Mouse (Mus musculus): ENCODE data around the gene Hdhd5. TPM values are rescaled to one million over a fixed set of nuclear protein-coding genes. Genes with fewer than 3 reads are reported as not detected.

Gene Hdhd5
- total RNA-seq, 2 experiments from 2014 or later: 27.7 to 30.5 TPM

GRCm38 (mm10) chr6:120485038-120485437 lies 46.1 kb downstream of the Hdhd5 start:
- DNase-seq (ENCODE audit: low spot score in 2 of 2): no peak

GRCm38 (mm10) chr6:120483211-120483626 lies 47.9 kb downstream of the Hdhd5 start:
- DNase-seq (ENCODE audit: low spot score in 2 of 2): peak in 1 of 2 experiments; percentile 68

- no peak for DNase-seq (ENCODE audit: low spot score in 2 of 2)
Observed at GRCm38 (mm10) chr6:120482756-120483155, 48.4 kb downstream of the Hdhd5 start.

DNA sequence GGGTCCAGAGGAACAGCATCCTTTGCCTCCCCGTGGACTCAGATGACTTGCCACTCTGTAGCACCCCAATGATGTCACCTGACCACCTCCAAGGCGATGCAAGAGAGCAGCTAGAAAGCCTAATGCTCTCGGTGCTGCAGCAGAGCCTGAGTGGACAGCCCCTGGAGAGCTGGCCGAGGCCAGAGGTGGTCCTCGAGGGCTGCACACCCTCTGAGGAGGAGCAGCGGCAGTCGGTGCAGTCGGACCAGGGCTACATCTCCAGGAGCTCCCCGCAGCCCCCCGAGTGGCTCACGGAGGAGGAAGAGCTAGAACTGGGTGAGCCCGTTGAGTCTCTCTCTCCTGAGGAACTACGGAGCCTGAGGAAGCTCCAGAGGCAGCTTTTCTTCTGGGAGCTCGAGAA lies 49.1 kb downstream of the Hdhd5 start:
- DNase-seq (ENCODE audit: low spot score in 2 of 2): no peak

DNA sequence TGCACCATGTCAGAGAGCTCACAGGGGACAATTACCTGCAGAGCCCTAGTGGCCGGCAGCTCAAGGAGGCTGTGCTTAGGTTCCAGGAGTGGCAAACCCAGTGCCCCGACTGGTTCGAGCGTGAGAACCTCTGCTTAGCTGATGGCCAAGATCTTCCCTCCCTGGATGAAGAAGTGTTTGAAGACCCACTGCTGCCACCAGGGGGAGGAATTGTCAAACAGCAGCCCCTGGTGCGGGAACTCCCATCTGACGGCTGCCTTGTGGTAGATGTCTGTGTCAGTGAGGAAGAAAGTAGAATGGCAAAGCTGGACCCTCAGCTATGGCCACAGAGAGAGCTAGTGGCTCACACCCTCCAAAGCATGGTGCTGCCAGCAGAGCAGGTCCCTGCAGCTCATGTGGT lies 49.6 kb downstream of the Hdhd5 start:
- DNase-seq (ENCODE audit: low spot score in 2 of 2): no peak

DNA sequence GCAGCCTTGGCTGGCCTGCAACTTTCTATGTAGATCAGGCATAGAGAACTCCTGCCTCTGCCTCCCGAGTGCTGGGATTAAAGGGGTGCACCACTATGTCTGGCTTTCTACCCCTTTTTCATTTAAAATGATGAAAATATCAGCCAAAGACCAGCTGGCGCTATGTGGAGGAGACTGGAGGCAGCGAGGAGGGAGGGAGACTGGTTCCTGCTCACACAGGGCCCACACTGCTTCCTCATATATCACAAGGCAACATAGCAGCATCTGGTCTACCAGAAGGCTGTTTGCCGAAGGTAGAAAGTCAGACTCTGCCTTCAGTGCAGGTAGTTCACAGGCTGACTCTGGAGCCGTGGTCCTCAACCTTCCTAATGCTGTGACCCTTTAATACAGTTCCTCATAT lies 50.8 kb downstream of the Hdhd5 start:
- peak; percentile 64 to 76 for DNase-seq (ENCODE audit: low spot score in 2 of 2)

- no peak for DNase-seq (ENCODE audit: low spot score in 2 of 2)
Observed at GRCm38 (mm10) chr6:120479302-120479701, 51.8 kb downstream of the Hdhd5 start.

DNA sequence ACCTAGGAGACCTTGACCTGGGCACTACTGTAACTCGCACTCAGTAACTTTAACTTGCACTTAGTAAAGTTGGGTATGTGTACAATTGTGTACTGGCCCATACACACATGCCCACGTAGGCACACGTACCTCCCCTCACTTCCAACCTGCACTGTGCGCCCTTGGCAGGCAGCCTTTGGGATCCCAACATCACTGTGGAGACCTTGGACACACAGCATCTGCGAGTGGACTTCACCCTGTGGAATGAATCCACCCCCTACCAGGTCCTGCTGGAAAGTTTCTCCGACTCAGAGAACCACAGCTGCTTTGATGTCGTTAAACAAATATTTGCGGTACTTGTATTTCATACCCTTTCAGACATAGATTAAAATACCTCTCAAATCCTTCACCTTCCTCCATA lies 55.8 kb downstream of the Hdhd5 start:
- DNase-seq (ENCODE audit: low spot score in 2 of 2): no peak

DNA sequence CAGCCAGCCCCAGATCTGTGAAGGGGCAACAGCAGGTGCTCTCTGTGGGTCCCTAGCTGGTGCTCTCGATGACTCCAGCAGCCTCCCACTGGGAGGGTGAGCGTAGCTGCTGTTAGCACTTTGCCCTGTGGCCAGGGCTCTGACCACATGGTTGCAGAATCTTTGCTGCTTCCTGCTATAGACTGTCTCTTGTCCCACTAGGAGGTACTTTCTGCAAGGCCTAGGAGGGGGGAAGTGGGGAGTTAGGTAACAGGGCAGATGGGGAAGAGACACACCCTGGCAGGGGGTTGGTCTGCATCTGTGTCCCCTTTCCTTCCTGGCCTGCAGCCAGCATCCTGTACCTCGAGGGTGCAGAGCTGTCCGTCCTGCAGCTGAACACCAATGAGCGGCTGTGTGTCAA lies 57.7 kb downstream of the Hdhd5 start:
- DNase-seq (ENCODE audit: low spot score in 2 of 2): no peak

DNA sequence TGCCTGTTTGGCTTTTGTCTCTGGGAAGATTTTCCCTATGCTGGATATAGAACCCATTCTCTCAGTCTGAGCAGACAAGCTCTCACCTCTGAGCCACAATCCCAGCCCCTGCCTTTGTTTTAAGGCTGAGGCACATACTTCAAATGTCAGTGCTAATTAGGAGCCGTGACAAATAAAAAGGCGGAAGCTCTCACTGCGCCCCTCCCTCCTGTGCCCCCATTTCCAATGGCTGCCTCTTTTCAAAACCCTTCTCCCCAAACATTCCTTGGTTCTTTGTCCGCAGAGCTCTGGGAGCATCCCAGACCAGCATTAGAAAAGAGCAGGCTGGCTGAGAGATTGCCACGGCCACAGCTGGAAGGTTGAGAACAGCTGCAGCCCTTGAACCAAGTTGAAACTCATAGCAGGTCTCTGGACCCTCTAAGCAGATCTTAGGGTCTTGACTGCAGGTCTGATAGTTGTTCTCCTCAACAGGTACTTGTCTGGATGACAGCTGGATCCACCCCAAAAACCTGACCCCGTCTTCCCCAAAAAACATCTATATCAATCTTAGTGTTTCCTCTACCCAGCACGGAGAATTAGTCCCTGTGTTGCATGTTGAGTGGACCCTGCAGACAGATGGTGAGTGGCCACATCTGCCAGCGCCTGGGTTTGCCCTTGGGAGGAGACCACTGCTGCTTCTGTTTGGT lies 58.5 kb downstream of the Hdhd5 start:
- DNase-seq (ENCODE audit: low spot score in 2 of 2): no peak

- DNase-seq (ENCODE audit: low spot score in 2 of 2): peak in 1 of 2 experiments; percentile 67
Observed at GRCm38 (mm10) chr6:120471991-120472441, 59.1 kb downstream of the Hdhd5 start.

DNA sequence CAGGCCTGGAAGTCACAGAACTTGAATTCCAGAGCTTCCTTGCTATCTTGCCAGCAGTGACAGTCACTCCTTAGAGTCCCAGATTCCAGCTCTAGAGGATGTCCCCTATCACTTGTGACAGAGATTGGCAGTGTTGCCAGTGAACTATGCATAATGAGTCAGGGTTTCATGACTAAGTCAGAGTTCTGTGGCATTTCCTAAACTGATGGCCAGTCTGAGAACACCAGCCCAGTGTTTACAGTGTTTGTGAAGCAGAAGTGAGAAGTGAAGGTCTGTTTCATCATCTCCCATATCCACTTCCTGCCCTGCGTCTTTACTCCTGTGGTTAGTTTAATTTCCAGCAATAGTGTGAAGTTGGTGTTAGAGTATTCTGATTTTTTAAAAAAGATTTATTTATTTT lies 60.5 kb downstream of the Hdhd5 start:
- no peak for DNase-seq (ENCODE audit: low spot score in 2 of 2)

GRCm38 (mm10) chr6:120469770-120470169 lies 61.3 kb downstream of the Hdhd5 start:
- DNase-seq (ENCODE audit: low spot score in 2 of 2): no peak

DNA sequence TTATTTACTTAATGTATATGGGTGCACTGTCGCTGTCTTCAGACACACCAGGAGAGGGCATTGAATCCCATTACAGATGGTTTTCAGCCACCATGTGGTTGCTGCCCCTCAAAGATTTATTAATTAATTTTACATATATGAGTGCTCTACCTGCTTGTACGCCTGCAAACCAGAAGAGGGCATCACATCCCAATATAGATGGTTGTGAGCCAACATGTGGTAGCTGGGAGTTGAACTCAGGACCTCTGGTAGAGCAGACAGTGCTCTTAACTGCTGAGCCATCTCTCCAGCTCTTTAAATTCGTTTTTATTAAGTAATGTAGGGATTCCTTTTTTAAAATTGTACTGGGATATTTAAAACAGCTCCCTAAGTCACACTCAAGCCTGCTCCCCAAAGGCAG lies 61.9 kb downstream of the Hdhd5 start:
- no peak for DNase-seq (ENCODE audit: low spot score in 2 of 2)

DNA sequence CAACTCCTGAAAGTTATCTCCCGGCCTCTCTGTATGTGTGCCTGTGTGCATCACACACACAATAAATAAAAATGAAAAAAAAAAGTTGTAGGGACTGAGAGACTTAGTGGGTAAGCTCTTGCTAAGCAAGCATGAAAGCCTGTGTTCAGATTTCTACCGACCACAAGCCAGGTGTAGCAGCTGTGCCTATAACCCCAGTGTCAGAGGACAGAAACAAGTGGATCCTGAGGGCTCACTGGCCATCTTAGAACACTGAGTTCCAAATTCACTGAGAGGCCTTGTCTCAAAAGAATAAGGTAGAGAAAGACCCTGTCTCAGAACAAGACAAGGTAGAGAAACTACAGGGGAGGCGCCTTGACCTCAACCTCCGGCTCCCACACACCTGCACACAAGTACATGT lies 62.9 kb downstream of the Hdhd5 start:
- no peak for DNase-seq (ENCODE audit: low spot score in 2 of 2)

DNA sequence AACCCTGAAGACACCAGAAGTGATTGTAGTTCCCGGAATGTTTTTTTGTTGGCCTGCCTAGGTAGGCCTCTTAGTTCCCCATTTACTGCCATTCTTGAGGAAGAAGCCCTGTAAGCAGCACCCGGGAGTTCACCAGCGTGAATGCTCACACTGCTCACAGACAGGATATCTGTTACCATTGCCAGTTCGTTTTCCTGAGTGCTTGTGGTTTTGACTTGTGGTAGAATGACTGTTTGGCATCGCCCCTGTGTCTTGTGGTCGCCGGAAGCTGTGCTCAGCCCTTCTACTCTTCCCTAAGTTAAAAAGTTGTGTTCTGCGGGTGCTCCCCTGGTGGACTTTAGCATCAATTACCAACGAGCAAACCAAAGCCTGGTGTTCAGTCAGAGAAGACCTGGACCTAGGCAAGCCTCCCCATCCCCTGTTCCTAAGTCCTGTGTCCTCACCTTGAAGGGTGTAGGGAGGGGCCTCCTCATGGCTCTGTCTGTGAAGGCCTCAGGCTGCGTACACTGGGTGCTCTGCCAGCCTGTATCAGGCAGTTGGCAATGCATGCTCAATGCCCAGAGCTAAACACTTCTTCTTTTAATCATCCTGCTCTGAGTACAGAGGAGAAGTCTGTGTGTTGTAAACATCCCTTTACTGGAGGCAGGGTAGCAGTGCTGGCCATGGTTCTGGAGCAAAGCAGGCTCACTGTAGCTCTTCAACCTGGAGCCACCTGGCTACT lies 64.3 kb downstream of the Hdhd5 start:
- no peak for DNase-seq (ENCODE audit: low spot score in 2 of 2)

- DNase-seq (ENCODE audit: low spot score in 2 of 2): no peak
Observed at GRCm38 (mm10) chr6:120465393-120465792, 65.7 kb downstream of the Hdhd5 start.

GRCm38 (mm10) chr6:120464406-120464939 lies 66.6 kb downstream of the Hdhd5 start:
- DNase-seq (ENCODE audit: low spot score in 2 of 2): no peak

DNA sequence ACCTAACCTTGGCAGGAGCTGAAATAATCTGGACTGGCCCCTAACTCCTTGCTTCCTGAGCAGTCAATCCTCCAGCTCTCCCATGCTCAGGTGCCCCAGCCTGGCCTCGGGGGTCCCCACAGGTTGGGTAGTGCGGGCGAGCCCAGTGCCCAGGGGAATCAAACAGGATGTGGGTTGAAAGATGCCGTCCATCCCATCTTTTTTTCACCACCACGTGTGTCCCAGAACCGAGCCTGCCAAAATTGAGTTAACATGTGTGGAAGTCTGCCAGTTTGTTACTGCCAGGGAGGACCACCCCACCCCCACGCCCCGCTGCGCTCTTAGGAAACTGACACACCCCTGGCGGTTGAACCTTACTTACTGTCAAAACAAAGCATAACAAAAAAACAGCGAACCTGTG lies 67.2 kb downstream of the Hdhd5 start:
- no peak for DNase-seq (ENCODE audit: low spot score in 2 of 2)

- peak in 1 of 2 experiments; percentile 55 for DNase-seq (ENCODE audit: low spot score in 2 of 2)
Observed at GRCm38 (mm10) chr6:120463086-120463871, 67.8 kb downstream of the Hdhd5 start, which contains the start of gene Il17ra. TSS of gene Il17ra (plus strand) at chr6:120463247.

GRCm38 (mm10) chr6:120462251-120462650 lies 68.9 kb downstream of the Hdhd5 start:
- no peak for DNase-seq (ENCODE audit: low spot score in 2 of 2)

- DNase-seq (ENCODE audit: low spot score in 2 of 2): no peak
Observed at GRCm38 (mm10) chr6:120461217-120461616, 69.9 kb downstream of the Hdhd5 start.
